Mouse (Mus musculus) hindbrain, embryonic 15.5 days (tissue): ENCODE measurements at regions not wholly inside any gene's neighbourhood (a gene's known extent, or its start where the extent isn't known, plus 50 kb on each side); places are given as distances from the start of the nearest gene placed in this dataset.

ENCODE experiments used
- ATAC-seq: fragments of 200-750 bp; cut with Nextera tagmentation; 2 replicates; pipeline ENCODE4 v1.8.0; 2017; ENCODE audit warnings: low read depth, moderate number of reproducible peaks, moderate TSS enrichment; ENCODE audit not compliant: low FRiP score
- H3K27ac ChIP-seq: fragments of 300-500 bp; sonication (generic); replicated peaks from 2 replicates; pipeline ENCODE4 v1.5.1; 2015; ENCODE audit warnings: mild to moderate bottlenecking, inconsistent platforms
- H3K27me3 ChIP-seq: fragments of 300-500 bp; sonication (generic); 2 replicates; pipeline ENCODE4 v1.6.1; 2015; ENCODE audit warnings: control low read depth, inconsistent platforms
- H3K36me3 ChIP-seq: fragments of 300-500 bp; sonication (generic); 2 replicates; pipeline ENCODE4 v1.6.1; 2015; ENCODE audit warnings: control low read depth, inconsistent platforms
- H3K4me1 ChIP-seq: fragments of 300-500 bp; sonication (generic); replicated peaks from 2 replicates; pipeline ENCODE4 v1.6.1; 2015; ENCODE audit warnings: control low read depth, inconsistent platforms
- H3K4me2 ChIP-seq: fragments of 300-500 bp; sonication (generic); 2 replicates; pipeline ENCODE4 v1.6.1; 2015; ENCODE audit warnings: moderate library complexity, mild to moderate bottlenecking, inconsistent platforms
- H3K4me3 ChIP-seq: fragments of 300-500 bp; sonication (generic); 2 replicates; pipeline ENCODE4 v1.5.1; 2015; ENCODE audit warnings: mild to moderate bottlenecking, inconsistent platforms
- H3K9ac ChIP-seq: fragments of 300-500 bp; sonication (generic); 2 replicates; pipeline ENCODE4 v1.6.1; 2015; ENCODE audit warnings: inconsistent platforms
- H3K9me3 ChIP-seq: fragments of 300-500 bp; sonication (generic); 2 replicates; pipeline ENCODE4 v1.6.1; 2016; ENCODE audit warnings: control low read depth, inconsistent platforms
- WGBS: fragments of 180-500 bp; shearing (Covaris S2); methylation state at CpG from one replicate; pipeline ENCODE4 v1.1.7; 2015; 5-methylcytosine and 5-hydroxymethylcytosine counted together

GRCm38 (mm10) chr2:147529161-147529560 lies 167.4 kb downstream of the Pax1 start:
- 65% methylated on average over 2 of the region's 2 CpGs for whole genome bisulfite sequencing
- Histone ChIP-seq H3K4me3 (no peak overlapping the region), H3K27me3 (no peaks in the 10 kb centered on the region), H3K4me2 (no peak overlapping the region), H3K36me3 (no peaks in the 10 kb centered on the region), H3K4me1 (no peaks in the 10 kb centered on the region), H3K9me3 (no peaks in the 10 kb centered on the region), H3K9ac (no peak overlapping the region), H3K27ac (no peak overlapping the region)
- ATAC-seq = no peak

GRCm38 (mm10) chr2:147515436-147515835 lies 153.7 kb downstream of the Pax1 start:
- no peak for ATAC-seq
- Histone ChIP-seq H3K9ac (no peak overlapping the region), H3K4me1 (no peaks in the 10 kb centered on the region), H3K27ac (no peak overlapping the region), H3K27me3 (no peaks in the 10 kb centered on the region), H3K36me3 (no peaks in the 10 kb centered on the region), H3K9me3 (no peaks in the 10 kb centered on the region), H3K4me2 (no peak overlapping the region), H3K4me3 (no peak overlapping the region)
- 75% methylated on average over 3 of the region's 3 CpGs for WGBS

- WGBS = 87% methylated on average over 3 of the region's 3 CpGs
- no peak overlapping the region for H3K9ac ChIP-seq
- no peaks in the 10 kb centered on the region for H3K36me3 ChIP-seq
- H3K4me1 ChIP-seq = no peaks in the 10 kb centered on the region
- no peak for ATAC-seq
- no peak overlapping the region for H3K4me3 ChIP-seq
- H3K9me3 ChIP-seq = no peaks in the 10 kb centered on the region
- no peaks in the 10 kb centered on the region for H3K27me3 ChIP-seq
- no peak overlapping the region for H3K4me2 ChIP-seq
- H3K27ac ChIP-seq = no peak overlapping the region
These were observed 153.0 kb downstream of the Pax1 start for GRCm38 (mm10) chr2:147514748-147515147.

GRCm38 (mm10) chr2:147503962-147504361 lies 142.2 kb downstream of the Pax1 start:
- no peaks in the 10 kb centered on the region for H3K27me3 ChIP-seq

GRCm38 (mm10) chr2:147498731-147499130 lies 137.0 kb downstream of the Pax1 start:
- H3K36me3 ChIP-seq = no peaks in the 10 kb centered on the region
- no peaks in the 10 kb centered on the region for H3K9me3 ChIP-seq
- H3K4me1 ChIP-seq = no peaks in the 10 kb centered on the region
- H3K9ac ChIP-seq = no peak overlapping the region
- H3K4me2 ChIP-seq = no peak overlapping the region
- no peak for ATAC-seq
- no peak overlapping the region for H3K27ac ChIP-seq
- H3K27me3 ChIP-seq = no peaks in the 10 kb centered on the region
- no peak overlapping the region for H3K4me3 ChIP-seq
- WGBS = 94% methylated on average over 1 of the region's 1 CpGs

More at GRCm38 (mm10) chr2:147503962-147504361, 142.2 kb downstream of the Pax1 start:
- H3K4me1 ChIP-seq = no peaks in the 10 kb centered on the region
- no peak overlapping the region for H3K27ac ChIP-seq
- no peak overlapping the region for H3K4me2 ChIP-seq
- H3K36me3 ChIP-seq = no peaks in the 10 kb centered on the region
- H3K9ac ChIP-seq = no peak overlapping the region
- no peak for ATAC-seq
- no peak overlapping the region for H3K4me3 ChIP-seq
- H3K9me3 ChIP-seq = no peaks in the 10 kb centered on the region
- WGBS = 80% methylated on average over 4 of the region's 4 CpGs

GRCm38 (mm10) chr2:147455932-147456331 lies 94.2 kb downstream of the Pax1 start:
- Histone ChIP-seq H3K9ac (no peak overlapping the region), H3K4me1 (peaks cover 12% of the 10 kb centered on the region), H3K27ac (no peak overlapping the region), H3K36me3 (no peaks in the 10 kb centered on the region), H3K9me3 (no peaks in the 10 kb centered on the region), H3K4me3 (no peak overlapping the region), H3K4me2 (no peak overlapping the region), H3K27me3 (no peaks in the 10 kb centered on the region)
- WGBS = 74% methylated on average over 5 of the region's 5 CpGs
- ATAC-seq = no peak

GRCm38 (mm10) chr2:147454362-147455257 lies 92.9 kb downstream of the Pax1 start:
- peaks cover 12% of the 10 kb centered on the region for H3K4me1 ChIP-seq
- peak overlapping the region; percentile 18 for H3K9ac ChIP-seq
- ATAC-seq = peak; percentile 89
- H3K4me3 ChIP-seq = peak overlapping the region; percentile 29
- peak overlapping the region; percentile 50 for H3K4me2 ChIP-seq
- no peaks in the 10 kb centered on the region for H3K36me3 ChIP-seq
- H3K9me3 ChIP-seq = no peaks in the 10 kb centered on the region
- WGBS = 15% methylated on average over 18 of the region's 18 CpGs
- no peaks in the 10 kb centered on the region for H3K27me3 ChIP-seq
- peak overlapping the region; percentile 61 for H3K27ac ChIP-seq
